Mouse (Mus musculus) T-helper 2 cell (primary cell): ENCODE measurements around the gene Dcaf4.

Experiments used
- in situ Hi-C: fragments of 300-600 bp; cut with MboI, MseI; formaldehyde crosslinking; loops from one replicate; pipeline ENCODE4 v1.15.1; 2025; ENCODE audit warnings: high pct_unique_total_duplicates

Gene Dcaf4

DNA sequence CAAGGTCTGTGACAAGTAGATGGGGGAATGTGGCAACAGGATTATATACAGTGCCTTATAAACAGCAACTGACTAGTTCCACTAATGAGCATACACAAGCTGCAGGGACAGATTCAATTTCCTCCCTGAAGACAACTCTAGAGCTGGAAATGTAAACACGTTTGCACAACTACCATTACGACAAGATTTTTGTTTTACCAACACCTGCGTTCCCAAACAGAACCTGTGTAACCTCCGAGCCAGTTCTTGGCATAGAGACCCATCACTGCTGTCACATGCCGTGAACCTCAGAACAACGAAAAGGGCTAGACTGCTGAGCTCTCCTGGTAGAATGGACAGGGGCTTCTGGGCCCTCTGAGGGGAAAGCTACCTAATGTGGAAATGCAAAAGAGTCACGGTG is 23.7 kb downstream of the Dcaf4 start:
- in situ Hi-C loops = no loop called here

DNA sequence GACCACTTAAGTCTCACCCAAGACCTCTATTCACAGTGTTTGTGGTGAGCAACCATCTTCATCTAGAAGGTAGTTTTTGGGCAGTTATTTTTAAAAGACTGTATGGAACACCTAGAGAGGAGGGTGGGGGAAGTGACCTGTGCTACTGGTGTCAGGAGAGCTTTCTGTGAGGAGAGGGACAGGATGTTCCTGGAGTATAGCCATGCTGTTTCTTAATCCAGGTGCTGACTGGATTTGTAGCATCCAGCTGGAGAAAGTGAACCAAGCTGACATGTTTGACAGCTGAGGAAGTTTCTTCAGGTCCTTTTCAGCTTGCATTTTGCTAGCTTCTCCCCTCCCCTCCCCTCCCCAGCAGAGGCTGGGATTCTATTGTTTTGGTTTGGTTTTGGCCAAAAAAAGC is 24.5 kb downstream of the Dcaf4 start:
- in situ Hi-C loops = no loop called here

DNA sequence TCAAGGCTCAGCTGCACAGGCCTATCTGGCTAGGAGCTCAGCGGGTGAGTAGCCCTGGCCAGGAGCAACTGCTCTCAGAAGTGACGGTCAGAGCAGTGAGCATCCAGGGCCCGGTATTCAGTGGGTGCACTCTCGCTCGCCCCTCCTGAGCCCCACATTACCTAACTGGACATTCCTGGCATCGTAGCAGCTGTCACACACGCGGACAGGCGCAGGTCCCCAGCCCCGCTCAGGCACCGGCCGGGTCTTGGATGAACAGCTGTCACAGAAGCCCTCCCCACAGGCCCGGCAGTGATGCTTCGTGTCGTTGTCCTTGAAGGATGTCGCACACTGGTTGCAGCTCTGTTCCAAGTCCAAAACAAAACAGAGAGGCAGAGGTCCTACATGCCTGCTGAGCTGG is 31.0 kb downstream of the Dcaf4 start:
- in situ Hi-C loops = no loop called here

DNA sequence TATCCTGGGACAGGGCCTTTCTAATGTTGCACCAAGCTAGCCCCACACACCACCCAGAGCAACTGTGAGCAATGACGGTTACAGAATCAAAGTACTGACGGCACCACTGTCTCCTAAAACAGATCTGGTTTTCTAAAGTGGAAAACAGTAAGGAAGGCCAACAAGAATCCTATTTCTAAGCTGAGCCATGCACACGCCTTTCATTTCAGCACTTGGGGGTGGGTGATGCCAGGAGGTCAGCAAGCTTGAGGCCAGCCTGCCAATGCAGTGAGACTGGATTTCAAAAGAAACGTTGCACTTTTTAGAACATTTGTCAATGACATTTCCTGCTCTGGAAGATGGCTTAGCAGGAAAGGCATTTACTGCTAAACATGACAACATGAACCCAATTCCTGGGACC is 33.5 kb downstream of the Dcaf4 start:
- in situ Hi-C loops = no loop called here

DNA sequence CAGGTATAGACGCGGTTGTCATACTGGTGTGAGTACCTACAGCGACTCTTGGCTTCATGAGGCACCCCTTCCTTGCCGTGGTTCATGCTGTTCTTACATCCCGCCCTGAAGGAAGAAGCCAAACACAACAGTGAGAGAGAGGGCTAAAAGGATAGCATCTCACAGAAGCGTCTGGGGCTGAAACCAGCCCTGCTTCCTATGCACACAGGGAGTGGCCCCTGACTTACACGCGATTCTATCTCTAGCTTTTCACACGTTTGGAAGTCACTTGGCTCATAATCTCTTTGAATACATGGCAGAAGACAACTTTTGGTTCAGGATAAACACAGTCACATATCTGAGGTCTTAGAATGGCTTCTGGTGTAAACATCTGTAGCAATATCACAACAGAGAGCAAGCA is 35.3 kb downstream of the Dcaf4 start:
- in situ Hi-C loops = no loop called here

DNA sequence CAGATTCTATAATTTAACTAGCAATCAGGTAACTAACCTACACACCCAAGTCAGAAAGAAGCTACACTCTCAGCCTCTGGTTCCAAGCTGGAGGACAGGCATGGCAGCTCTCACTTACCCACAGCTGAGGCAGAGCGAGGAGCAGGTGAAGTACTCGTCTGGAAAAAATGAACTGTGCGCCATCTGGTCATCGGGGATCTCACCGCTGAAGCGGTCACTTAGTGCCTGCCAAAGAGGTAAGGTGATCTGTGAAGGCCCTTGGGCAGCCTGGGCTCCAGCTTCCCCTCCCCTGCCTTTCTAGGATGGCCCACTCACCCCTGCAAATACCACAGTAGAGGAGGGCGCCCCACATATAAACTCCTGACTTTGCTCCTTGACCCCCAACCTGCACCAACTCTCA is 38.2 kb downstream of the Dcaf4 start:
- in situ Hi-C loops = no loop called here

DNA sequence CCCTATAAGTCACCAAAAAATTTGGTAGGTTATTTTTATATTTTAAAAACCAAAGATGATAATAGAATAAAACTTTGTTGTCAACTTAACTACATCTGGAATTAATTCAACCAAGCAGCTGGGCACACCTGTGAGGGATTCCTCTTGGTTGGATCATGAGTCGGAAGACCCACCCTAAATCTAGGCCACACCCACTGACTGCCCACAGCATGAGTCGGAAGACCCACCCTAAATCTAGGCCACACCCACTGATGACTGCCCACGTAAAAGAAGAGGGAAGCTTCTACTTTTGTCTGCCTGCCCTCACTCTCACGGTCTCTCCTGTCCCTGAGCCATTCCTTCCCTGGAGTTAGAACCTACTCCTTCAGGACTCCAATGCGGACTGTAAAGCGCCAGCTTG is 39.9 kb downstream of the Dcaf4 start:
- in situ Hi-C loops = no loop called here

DNA sequence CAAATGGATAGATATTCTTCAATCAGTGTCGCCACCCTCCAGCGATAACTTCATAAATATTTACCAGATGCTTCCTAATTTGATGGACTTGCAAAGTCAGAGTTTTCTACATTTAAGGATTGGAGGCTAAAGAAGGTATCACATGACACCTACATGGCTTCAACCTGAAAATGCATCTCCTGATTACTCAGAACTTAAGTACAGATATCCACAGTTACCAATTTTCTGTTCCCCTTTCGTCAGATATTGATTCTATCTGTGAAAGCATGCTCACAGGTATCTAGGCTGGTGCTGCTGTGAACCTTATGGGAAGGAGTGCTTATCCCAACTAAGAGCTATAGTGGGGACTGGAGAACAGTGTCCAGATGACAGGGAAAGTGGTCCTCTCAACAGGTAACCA is 42.3 kb downstream of the Dcaf4 start:
- in situ Hi-C loops = no loop called here

DNA sequence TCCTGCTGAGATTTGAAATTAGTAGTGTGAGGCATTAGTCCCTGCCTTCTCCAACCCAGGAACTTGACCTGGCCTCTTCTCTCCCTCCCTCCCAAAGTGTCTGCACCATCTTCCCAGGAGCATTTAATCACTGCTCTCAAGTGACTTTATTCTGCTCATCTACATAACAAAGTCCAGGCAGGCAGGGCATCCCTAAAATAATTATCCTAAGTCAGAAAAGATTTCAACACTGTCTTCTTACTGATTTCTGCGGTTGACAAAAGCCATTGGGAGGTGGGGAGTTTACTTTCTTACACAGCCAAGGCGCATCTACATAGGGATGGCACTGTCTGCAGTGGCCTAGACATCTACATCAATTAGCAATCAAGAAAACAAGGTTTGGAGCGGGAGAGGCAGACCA is 49.6 kb downstream of the Dcaf4 start:
- in situ Hi-C loops = no loop called here

DNA sequence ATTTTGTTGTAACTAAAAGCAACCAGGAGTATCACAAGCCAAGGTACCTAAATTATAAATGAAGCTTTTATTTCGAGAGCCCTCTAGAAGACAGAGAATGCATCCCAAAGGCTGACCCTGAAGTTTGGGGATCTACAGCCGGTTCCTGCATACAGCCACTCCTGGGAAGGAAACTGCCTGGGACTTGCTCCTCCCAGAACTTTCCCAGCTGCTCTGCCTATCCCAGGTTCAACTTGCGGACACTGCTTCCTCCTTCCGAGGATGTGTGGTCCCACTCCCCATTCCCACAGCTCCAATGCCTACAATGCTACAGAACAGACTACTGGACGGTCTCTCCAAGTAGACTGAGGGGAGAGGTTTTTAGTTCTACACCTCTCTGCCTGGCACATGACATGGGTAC is 52.5 kb downstream of the Dcaf4 start:
- in situ Hi-C loops = no loop called here

DNA sequence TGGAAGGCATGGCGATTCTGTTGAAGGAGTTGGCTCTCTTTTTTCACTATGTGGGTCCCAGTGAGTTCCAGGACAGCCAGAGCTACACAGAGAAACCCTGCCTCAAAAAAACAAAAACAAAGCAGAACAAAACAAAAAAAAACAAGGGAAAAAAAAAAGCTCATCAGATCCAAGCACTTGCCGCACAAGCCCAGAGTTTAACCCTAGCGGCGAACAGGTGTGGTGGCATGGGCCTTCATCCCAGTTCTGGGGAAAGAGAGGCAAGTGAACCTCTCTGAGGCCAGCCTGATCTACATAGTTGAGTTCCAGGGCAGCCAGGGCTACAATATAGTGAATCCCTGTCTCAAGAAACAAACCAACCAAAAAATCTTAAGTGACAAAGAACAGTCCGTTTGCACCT is 57.2 kb downstream of the Dcaf4 start:
- in situ Hi-C loops = loop anchor here (25.0 kb wide), 1 partner anchor 1185 kb away; the partner anchor contains the start of genes Isca2 and Npc2

DNA sequence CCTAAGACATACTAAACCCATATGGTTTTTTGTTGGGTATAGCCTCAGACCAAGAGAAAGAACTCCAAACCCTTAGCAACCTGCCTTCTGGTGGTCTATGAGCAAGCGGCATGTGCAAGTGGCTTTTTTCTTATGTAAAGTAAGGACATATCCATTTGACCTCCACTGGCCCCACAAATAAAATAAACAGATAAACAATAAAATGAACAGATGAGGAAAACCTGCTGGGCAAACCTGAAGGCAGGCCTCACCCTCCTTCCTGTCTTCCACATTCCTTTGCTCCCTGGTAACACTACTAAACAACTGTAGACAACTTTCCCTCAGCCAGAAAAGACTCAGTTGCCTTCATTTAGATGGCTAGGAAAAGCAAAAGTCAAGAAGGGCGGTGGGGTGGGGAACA is 58.1 kb downstream of the Dcaf4 start:
- in situ Hi-C loops = loop anchor here (25.0 kb wide), 1 partner anchor 1184 kb away; the partner anchor contains the start of genes Isca2 and Npc2

DNA sequence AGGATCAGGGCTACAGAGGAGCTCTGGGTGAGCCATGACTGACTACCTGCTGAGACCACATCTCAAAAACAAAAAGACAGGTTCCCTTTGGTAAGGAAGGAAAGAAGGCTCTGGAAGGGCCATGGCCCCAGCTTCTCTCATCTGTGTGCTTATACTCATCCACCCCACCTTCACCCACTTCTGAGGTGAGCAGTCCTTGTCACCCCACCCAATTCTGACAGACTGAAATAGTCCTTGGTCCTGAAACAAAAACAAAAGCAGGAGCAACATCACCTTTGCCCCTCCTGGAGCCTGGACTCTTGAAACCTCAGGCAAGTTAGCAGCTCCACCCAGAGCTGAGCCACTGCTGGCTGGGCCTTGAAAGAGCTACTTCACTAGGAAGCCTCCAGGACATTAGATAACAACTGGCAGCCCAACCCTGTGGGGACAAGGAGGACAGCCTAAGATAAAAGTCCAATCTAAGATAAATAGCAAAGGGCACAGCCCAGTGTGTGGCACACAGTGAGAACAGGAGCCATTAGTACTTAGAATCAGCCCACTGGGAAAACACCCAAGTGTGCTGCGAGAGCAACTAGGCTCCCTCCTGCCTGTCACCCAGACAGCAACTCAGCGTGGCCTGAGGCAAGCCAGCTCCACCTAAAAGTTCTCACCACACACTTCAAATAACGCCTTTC is 58.8 kb downstream of the Dcaf4 start:
- in situ Hi-C loops = loop anchor here (25.0 kb wide), 1 partner anchor 1183 kb away; the partner anchor contains the start of genes Isca2 and Npc2

DNA sequence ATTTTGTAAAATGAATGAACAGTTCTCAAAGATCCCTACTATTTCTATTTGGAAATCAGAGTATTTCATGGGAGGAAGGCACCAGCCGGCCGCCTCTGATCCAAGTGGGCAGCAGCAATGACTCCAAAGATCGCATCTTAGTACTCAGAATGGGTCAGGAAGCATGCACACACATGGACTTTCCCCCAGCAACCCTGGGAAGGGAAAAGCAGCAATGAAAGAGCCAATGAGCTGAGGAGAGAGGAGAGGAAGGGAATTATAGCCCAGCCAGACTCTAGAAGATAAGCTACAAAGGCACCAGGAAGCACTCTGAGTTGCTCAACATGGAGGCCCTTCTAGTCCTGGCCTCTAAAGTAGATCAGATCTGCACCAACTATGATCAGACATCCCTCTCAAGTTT is 60.0 kb downstream of the Dcaf4 start:
- in situ Hi-C loops = loop anchor here (25.0 kb wide), 1 partner anchor 1182 kb away; the partner anchor contains the start of genes Isca2 and Npc2

DNA sequence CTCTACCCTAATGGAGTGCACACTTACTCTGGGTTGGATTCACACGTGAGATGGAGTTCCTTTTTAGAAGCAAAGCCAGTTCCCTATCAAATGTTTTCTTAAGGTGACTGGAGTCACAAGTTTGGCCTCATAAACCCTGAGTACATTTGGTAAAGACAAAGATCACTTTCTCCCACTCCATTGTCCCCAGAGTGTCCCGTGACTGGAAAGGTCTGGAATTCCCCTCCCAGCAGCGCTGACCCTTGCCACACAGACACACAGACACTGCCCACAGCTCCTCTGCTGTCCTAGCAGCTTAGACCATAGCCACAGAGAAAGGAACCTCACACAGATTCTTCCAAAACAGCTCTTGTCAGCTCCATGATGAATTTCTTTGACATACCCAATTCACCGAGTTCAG is 61.8 kb downstream of the Dcaf4 start:
- in situ Hi-C loops = loop anchor here (25.0 kb wide), 1 partner anchor 1180 kb away; the partner anchor contains the start of genes Isca2 and Npc2

DNA sequence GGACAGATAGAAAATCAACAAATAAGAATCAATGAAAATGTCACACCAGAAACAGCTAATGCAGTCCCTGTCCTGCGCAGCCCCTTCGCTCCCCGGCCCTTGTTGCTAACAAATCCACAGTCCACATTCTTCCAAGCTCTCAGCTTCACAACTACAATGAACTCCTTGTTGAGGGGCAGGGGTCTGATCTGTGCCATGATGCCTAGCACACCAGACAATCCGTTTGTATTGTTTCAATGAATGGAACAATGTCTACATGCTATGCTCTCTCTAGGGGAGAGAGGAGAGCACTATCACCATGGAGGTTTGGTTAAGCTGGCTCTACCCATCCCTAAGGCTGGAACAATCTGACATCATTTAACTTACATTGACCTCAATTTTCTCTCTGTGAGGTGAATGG is 62.5 kb downstream of the Dcaf4 start:
- in situ Hi-C loops = loop anchor here (25.0 kb wide), 1 partner anchor 1180 kb away; the partner anchor contains the start of genes Isca2 and Npc2

DNA sequence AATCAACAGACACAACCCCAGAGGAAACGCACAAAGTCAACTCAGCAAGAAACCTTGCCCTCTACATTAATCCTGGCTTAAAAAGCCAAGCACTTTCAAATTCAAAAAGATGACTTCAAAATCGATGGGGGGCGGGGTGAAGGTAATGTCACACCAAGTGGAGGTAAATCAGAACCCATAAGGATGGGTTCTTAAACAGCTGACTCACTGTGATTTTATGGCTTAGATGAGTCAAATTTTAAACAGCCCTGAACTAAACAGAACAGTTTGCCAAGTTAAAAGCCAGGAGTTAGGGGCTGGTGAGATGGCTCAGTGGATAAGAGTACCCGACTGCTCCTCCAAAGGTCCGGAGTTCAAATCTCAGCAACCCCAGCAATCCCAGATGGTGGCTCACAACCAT is 66.4 kb downstream of the Dcaf4 start:
- in situ Hi-C loops = loop anchor here (25.0 kb wide), 1 partner anchor 1176 kb away; the partner anchor contains the start of genes Isca2 and Npc2
